Mouse (Mus musculus) ES-E14 (cell line): Measurements from ENCODE around the gene Olfr628.

ENCODE experiments used
- CHD2 ChIP-seq: IDR thresholded peaks from 2 replicates; pipeline ENCODE4 v1.6.1; 2014; ENCODE audit warnings: mild to moderate bottlenecking, low read depth, low read length, inconsistent platforms
- MAFK ChIP-seq: IDR thresholded peaks from 2 replicates; pipeline ENCODE4 v1.6.1; 2014; ENCODE audit warnings: mild to moderate bottlenecking, low read depth, low read length, inconsistent platforms; ENCODE audit not compliant: insufficient read depth

- TF ChIP-seq MAFK (no peak), CHD2 (no peak)
These were observed 49.4 kb downstream of the Olfr628 start, which contains the start of gene Olfr68 for GRCm38 (mm10) chr7:103779598-103779997.
